Mouse (Mus musculus) limb, embryonic 11.5 days (tissue): ENCODE measurements around the gene Arl4c. TPM values are rescaled to one million over a fixed set of nuclear protein-coding genes. Genes with fewer than 3 reads are reported as not detected.

Experiments used
- ATAC-seq: fragments of 200-750 bp; cut with Nextera tagmentation; 2 replicates; pipeline ENCODE4 v1.8.0; 2017; ENCODE audit warnings: low read depth; ENCODE audit not compliant: insufficient number of reproducible peaks, low FRiP score, low TSS enrichment
- DNase-seq: peaks from one replicate; pipeline ENCODE4 v3.0.0-alpha.2; 2015; ENCODE audit warnings: low spot score
- H3K27ac ChIP-seq: fragments of 300-500 bp; sonication (generic); replicated peaks from 2 replicates; pipeline ENCODE4 v1.5.1; 2014; ENCODE audit warnings: low read depth, mild to moderate bottlenecking, low read length
- H3K27me3 ChIP-seq: fragments of 300-500 bp; sonication (generic); 2 replicates; pipeline ENCODE4 v1.6.1; 2014; ENCODE audit warnings: mild to moderate bottlenecking, low read length, mixed read lengths; ENCODE audit not compliant: control insufficient read depth, insufficient read depth
- H3K36me3 ChIP-seq: fragments of 300-500 bp; sonication (generic); 2 replicates; pipeline ENCODE4 v1.6.1; 2014; ENCODE audit warnings: mild to moderate bottlenecking, low read length, moderate library complexity, mixed read lengths; ENCODE audit not compliant: control insufficient read depth, insufficient read depth
- H3K4me1 ChIP-seq: fragments of 300-500 bp; sonication (generic); 2 replicates; pipeline ENCODE4 v1.6.1; 2014; ENCODE audit warnings: low read length, mixed read lengths; ENCODE audit not compliant: control insufficient read depth, insufficient read depth
- H3K4me2 ChIP-seq: fragments of 300-500 bp; sonication (generic); 2 replicates; pipeline ENCODE4 v1.6.1; 2014; ENCODE audit warnings: low read depth, mild to moderate bottlenecking, moderate library complexity; ENCODE audit not compliant: severe bottlenecking
- H3K4me3 ChIP-seq: fragments of 300-500 bp; sonication (generic); 2 replicates; pipeline ENCODE4 v1.5.1; 2014; ENCODE audit warnings: low read depth, low read length
- H3K9ac ChIP-seq: fragments of 300-500 bp; sonication (generic); 2 replicates; pipeline ENCODE4 v1.6.1; 2014; ENCODE audit warnings: mild to moderate bottlenecking, low read length
- H3K9me3 ChIP-seq: fragments of 300-500 bp; sonication (generic); 2 replicates; pipeline ENCODE4 v1.6.1; 2016; ENCODE audit warnings: low read length; ENCODE audit not compliant: control insufficient read depth
- WGBS: fragments of 180-500 bp; shearing (Covaris S2); extraction: QIAGEN DNeasy Blood & Tissue Kit; methylation state at CpG from one replicate; pipeline ENCODE4 v1.1.7; 2014; 5-methylcytosine and 5-hydroxymethylcytosine counted together
- polyA plus RNA-seq: library from polyadenylated mRNA; unstranded; fragments of >200 nt; fragmentation: Nextera tagmentation; extraction: Ambion mirVana; gene quantifications from 2 replicates; pipeline ENCODE4 v1.2.1, GENCODE M21; 2014

Gene Arl4c
- polyA plus RNA-seq = 3.3 and 4.7 TPM in 2 replicates

GRCm38 (mm10) chr1:88701870-88702661, at the start of gene Arl4c:
Arl4c (minus strand) TSS chr1:88702221.
- Histone ChIP-seq H3K27ac (peak within 1 kb of the TSS; percentile 81), H3K4me3 (peak within 1 kb of the TSS; percentile 75), H3K9ac (peak within 1 kb of the TSS; percentile 89), H3K4me1 (peaks cover 15% of the 10 kb centered on the region), H3K27me3 (no peaks in the 10 kb centered on the region), H3K4me2 (peak within 1 kb of the TSS; percentile 73), H3K36me3 (no peaks in the 10 kb centered on the region), H3K9me3 (no peaks in the 10 kb centered on the region)
- under 1% methylated on average over 78 of the region's 91 CpGs for WGBS
- peak; percentile 91 for DNase-seq
- peak; percentile 86 for ATAC-seq

GRCm38 (mm10) chr1:88751332-88751731, 49.3 kb upstream of the Arl4c start:
- H3K27me3 ChIP-seq = no peaks in the 10 kb centered on the region
- H3K9me3 ChIP-seq = no peaks in the 10 kb centered on the region
- 91% methylated on average over 6 of the region's 6 CpGs for WGBS
- no peak overlapping the region for H3K4me3 ChIP-seq
- no peak overlapping the region for H3K4me2 ChIP-seq
- DNase-seq (no peak), ATAC-seq (no peak)
- no peak overlapping the region for H3K9ac ChIP-seq
- no peaks in the 10 kb centered on the region for H3K4me1 ChIP-seq
- no peaks in the 10 kb centered on the region for H3K36me3 ChIP-seq
- H3K27ac ChIP-seq = no peak overlapping the region

- Histone ChIP-seq H3K9me3 (no peaks in the 10 kb centered on the region), H3K9ac (no peak overlapping the region), H3K27ac (no peak overlapping the region), H3K4me1 (no peaks in the 10 kb centered on the region), H3K27me3 (no peaks in the 10 kb centered on the region), H3K36me3 (no peaks in the 10 kb centered on the region), H3K4me3 (no peak overlapping the region), H3K4me2 (no peak overlapping the region)
- DNase-seq (no peak), ATAC-seq (no peak)
- 85% methylated on average over 7 of the region's 7 CpGs for WGBS
Observed at GRCm38 (mm10) chr1:88750576-88750975, 48.6 kb upstream of the Arl4c start.

DNA sequence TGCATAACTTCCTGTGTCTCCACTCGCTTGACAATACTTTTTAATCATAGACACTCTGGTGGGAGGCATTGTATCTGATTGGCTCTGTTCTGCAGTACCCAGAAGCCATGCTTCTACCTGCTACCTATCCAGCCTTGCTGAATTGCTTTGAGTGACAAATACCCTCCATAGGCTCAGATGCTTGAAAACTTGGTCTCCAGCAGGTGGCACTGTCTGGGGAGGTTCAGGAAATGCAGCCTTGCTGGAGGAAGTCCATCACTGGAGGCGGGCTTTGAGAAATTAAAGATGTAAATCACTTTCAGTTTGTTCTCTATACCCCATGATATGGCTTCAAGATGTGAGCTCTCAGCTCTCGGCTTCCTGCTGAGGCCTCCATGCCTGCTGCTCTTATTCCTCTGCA, 48.1 kb upstream of the Arl4c start:
- H3K36me3 ChIP-seq = no peaks in the 10 kb centered on the region
- H3K4me3 ChIP-seq = no peak overlapping the region
- no peaks in the 10 kb centered on the region for H3K4me1 ChIP-seq
- no peaks in the 10 kb centered on the region for H3K9me3 ChIP-seq
- 82% methylated on average over 3 of the region's 3 CpGs for WGBS
- ATAC-seq (no peak), DNase-seq (peak; percentile 37)
- no peak overlapping the region for H3K4me2 ChIP-seq
- H3K9ac ChIP-seq = no peak overlapping the region
- no peaks in the 10 kb centered on the region for H3K27me3 ChIP-seq
- H3K27ac ChIP-seq = no peak overlapping the region

DNA sequence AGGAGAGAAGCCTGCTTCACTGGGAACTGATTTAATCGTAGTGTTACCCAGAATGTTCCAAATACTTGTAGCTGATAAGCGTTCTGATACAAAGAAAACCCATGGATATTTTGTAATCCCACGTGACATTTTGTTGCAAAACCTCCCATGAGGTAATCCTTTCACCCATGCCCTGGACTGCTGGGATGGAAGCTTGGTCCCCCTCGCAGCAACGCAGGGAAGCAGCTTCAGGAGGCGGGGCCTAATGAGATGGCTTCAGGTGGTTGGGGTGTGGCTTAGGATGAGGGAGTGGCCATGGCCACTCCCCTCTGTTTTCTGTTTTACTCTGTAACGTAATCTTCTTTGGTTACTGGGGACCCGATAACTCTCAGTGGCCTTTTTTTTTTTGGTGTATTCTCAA, 47.1 kb upstream of the Arl4c start:
- DNase-seq = no peak
- ATAC-seq = no peak
- no peaks in the 10 kb centered on the region for H3K9me3 ChIP-seq
- WGBS = 69% methylated on average over 8 of the region's 8 CpGs
- no peaks in the 10 kb centered on the region for H3K4me1 ChIP-seq
- no peak overlapping the region for H3K9ac ChIP-seq
- H3K27ac ChIP-seq = no peak overlapping the region
- H3K27me3 ChIP-seq = no peaks in the 10 kb centered on the region
- no peaks in the 10 kb centered on the region for H3K36me3 ChIP-seq
- no peak overlapping the region for H3K4me2 ChIP-seq
- H3K4me3 ChIP-seq = no peak overlapping the region

DNA sequence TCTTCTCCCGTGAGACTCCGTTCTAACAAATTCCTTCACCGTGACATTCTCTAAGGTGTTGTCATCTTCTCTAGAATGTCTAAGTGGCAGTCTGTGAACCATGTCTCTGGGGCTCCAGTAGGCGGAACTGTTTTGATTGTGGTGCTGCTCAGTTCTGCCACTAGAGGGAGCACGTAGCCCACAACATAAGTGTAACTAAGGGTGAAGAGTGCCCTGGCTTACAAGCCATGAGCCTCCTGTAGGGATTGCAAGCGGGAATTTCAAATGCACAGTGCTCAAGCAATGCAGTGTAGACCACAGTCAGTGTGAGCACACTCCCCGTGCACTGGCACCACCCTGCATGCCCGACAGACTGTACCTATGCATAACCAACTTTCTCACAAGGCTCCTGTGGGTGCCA, 43.2 kb upstream of the Arl4c start:
- H3K4me1 ChIP-seq = no peaks in the 10 kb centered on the region
- 12% methylated on average over 8 of the region's 8 CpGs for WGBS
- ATAC-seq (peak; percentile 57; the same call in 1 of the 2 replicates), DNase-seq (peak; percentile 89)
- no peaks in the 10 kb centered on the region for H3K36me3 ChIP-seq
- no peak overlapping the region for H3K4me2 ChIP-seq
- H3K27ac ChIP-seq = no peak overlapping the region
- no peak overlapping the region for H3K9ac ChIP-seq
- H3K4me3 ChIP-seq = no peak overlapping the region
- H3K9me3 ChIP-seq = no peaks in the 10 kb centered on the region
- H3K27me3 ChIP-seq = no peaks in the 10 kb centered on the region

DNA sequence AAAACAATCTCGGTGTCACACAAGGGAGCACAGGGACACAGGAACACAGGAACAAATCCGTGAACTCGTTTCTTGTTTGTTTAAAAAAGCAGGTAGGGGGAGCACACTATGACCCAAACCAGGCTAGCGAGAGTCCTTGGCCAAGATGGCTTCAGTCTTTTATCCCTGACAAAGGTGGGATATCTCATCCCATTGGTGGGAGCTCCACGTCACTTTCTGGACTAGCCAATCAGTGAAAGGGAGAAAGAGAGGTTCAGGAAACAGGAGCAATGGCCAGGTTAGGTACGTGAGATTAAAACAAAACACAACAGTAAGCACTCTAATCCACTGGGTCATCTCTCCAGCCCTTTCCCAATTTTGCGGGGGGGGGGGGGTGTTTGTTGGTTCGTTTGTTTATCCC, 42.2 kb upstream of the Arl4c start:
- H3K4me2 ChIP-seq = no peak overlapping the region
- no peaks in the 10 kb centered on the region for H3K27me3 ChIP-seq
- WGBS = 75% methylated on average over 8 of the region's 8 CpGs
- no peaks in the 10 kb centered on the region for H3K9me3 ChIP-seq
- no peak overlapping the region for H3K27ac ChIP-seq
- H3K9ac ChIP-seq = no peak overlapping the region
- ATAC-seq = no peak
- no peak overlapping the region for H3K4me3 ChIP-seq
- H3K4me1 ChIP-seq = no peaks in the 10 kb centered on the region
- no peaks in the 10 kb centered on the region for H3K36me3 ChIP-seq
- DNase-seq = no peak

DNA sequence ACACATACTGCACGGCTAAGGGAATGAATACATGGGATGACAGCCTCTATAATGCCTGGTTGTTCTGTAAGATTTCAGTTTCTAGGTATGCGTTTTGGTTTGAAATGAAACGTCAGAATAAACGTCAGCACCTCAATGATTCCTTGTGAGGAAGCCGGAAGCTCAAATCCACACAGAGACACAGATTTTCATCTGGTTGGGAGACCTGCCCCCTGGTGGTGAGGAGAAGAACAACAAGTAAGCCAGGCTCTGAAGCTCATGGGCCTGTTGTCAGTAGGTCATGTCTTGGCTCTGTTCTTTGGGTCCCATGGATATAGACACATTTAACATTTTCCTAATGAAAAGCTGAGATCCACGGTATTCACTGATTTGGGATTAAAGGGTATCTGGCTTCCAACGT, 40.4 kb upstream of the Arl4c start:
- 59% methylated on average over 7 of the region's 7 CpGs for WGBS
- Histone ChIP-seq H3K36me3 (no peaks in the 10 kb centered on the region), H3K9ac (no peak overlapping the region), H3K9me3 (no peaks in the 10 kb centered on the region), H3K27ac (no peak overlapping the region), H3K4me3 (no peak overlapping the region), H3K4me1 (no peaks in the 10 kb centered on the region), H3K4me2 (no peak overlapping the region), H3K27me3 (no peaks in the 10 kb centered on the region)
- DNase-seq (peak; percentile 76), ATAC-seq (no peak)

GRCm38 (mm10) chr1:88739546-88739945, 37.5 kb upstream of the Arl4c start:
- Histone ChIP-seq H3K36me3 (no peaks in the 10 kb centered on the region), H3K4me2 (no peak overlapping the region), H3K27me3 (no peaks in the 10 kb centered on the region), H3K27ac (no peak overlapping the region), H3K9me3 (no peaks in the 10 kb centered on the region), H3K4me3 (no peak overlapping the region), H3K4me1 (no peaks in the 10 kb centered on the region), H3K9ac (no peak overlapping the region)
- 86% methylated on average over 4 of the region's 4 CpGs for WGBS
- ATAC-seq (no peak), DNase-seq (no peak)
